Mouse (Mus musculus) cerebellum, adult 2 months (tissue): ENCODE data around the gene Tsen54.

Source experiments
- CTCF ChIP-seq: fragments of 200-500 bp; IDR thresholded peaks from 2 replicates; pipeline ENCODE4 v1.5.1; 2011; ENCODE audit warnings: low read depth, mild to moderate bottlenecking, control low read depth, low read length, moderate library complexity, borderline replicate concordance; ENCODE audit not compliant: insufficient read depth
- POLR2A ChIP-seq: fragments of 200-500 bp; IDR thresholded peaks from 2 replicates; pipeline ENCODE4 v1.6.1; 2011; ENCODE audit warnings: low read length, control low read depth, borderline replicate concordance; ENCODE audit not compliant: insufficient read depth

GRCm38 (mm10) chr11:115812095-115812494 is 2.4 kb upstream of the Tsen54 start:
- TF ChIP-seq CTCF = no peak
- no peak for TF ChIP-seq POLR2A
